Mouse (Mus musculus): Measurements from ENCODE around the gene Ddx55. TPM values are rescaled to one million over a fixed set of nuclear protein-coding genes. Genes with fewer than 3 reads are reported as not detected.

Gene Ddx55
- polyA plus RNA-seq, 1 experiment: 14.7 TPM

DNA sequence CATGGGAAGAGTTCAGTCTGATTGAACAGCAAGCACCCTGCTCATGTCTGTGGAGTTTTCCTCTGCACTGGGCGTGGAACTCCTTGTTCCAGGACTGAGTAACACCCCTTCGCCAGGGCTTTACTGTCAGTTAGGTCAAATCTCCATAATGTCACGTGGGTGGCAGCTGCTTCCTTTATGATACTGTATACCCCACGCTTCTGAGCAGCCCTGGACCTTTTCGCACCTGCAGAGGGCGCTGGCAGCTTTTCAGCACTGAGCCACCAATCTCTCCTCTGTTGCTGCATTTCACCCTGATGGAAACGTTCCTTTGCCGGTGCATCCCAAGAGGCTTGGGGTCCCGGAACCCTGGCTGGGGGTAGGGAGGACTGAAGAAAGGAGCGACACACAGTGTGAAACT is 58.3 kb downstream of the Ddx55 start:
- no peak for DNase-seq (ENCODE audit: low spot score)

- no peak for DNase-seq (ENCODE audit: low spot score)
These were observed 62.0 kb downstream of the Ddx55 start for GRCm38 (mm10) chr5:124614709-124615108.

DNA sequence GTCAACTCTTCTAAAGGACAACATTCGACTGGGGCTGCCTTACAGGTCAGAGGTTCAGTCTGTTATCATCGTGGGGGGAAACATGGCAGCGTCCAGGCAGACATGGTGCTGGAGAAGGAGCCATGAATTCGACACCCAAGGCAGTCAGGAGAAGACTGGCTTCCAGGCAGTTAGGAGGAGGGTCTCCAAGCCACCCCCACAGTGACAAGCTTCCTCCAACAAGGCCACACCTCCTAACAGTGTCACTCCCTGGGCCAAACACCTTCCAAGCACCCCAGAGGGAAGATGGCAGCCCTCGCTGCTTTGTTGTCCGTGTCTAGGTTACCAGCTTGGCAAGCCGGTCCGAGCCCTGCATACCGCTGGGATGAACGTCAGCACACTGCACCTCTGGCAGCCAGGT is 66.0 kb downstream of the Ddx55 start:
- DNase-seq (ENCODE audit: low spot score): no peak

Other genes starting within 250 kb of the Ddx55 start
- 7.2 and 7.7 TPM in 2 replicates for gene Mphosph9, start 224.9 kb upstream of the Ddx55 start, polyA plus RNA-seq (2012; rRNA removed)
- 9.1 and 9.6 TPM in 2 replicates for gene 2810006K23Rik, start 224.8 kb upstream of the Ddx55 start, polyA plus RNA-seq (2012; rRNA removed)
- 106 and 119 TPM in 2 replicates for gene Cdk2ap1, start 189.8 kb upstream of the Ddx55 start, polyA plus RNA-seq (2012; rRNA removed)
- 30.6 and 35.2 TPM in 2 replicates for gene Sbno1, start 126.9 kb upstream of the Ddx55 start, polyA plus RNA-seq (2012; rRNA removed)
- gene Kmt5a, start 112.9 kb upstream of the Ddx55 start, polyA plus RNA-seq (2012; rRNA removed): 53.7 and 62.0 TPM in 2 replicates
- gene Rilpl2, start 74.5 kb upstream of the Ddx55 start, polyA plus RNA-seq (2012; rRNA removed): 18.7 and 20.3 TPM in 2 replicates
- 7.2 and 8.8 TPM in 2 replicates for gene Snrnp35, start 69.7 kb upstream of the Ddx55 start, polyA plus RNA-seq (2012; rRNA removed)
- gene Rilpl1, start 21.5 kb upstream of the Ddx55 start, polyA plus RNA-seq (2012; rRNA removed): 17.7 and 24.6 TPM in 2 replicates
- 226 and 254 TPM in 2 replicates for gene Tmed2, start 12.2 kb upstream of the Ddx55 start, polyA plus RNA-seq (2012; rRNA removed)
- 42.0 and 46.2 TPM in 2 replicates for gene Eif2b1, start 26.3 kb downstream of the Ddx55 start, polyA plus RNA-seq (2012; rRNA removed)
- 46.2 and 58.4 TPM in 2 replicates for gene Gtf2h3, start 26.3 kb downstream of the Ddx55 start, polyA plus RNA-seq (2012; rRNA removed)
- gene Atp6v0a2, start 75.7 kb downstream of the Ddx55 start, polyA plus RNA-seq (2012; rRNA removed): 35.7 and 36.5 TPM in 2 replicates
- gene Dnah10, start 172.2 kb downstream of the Ddx55 start, polyA plus RNA-seq (2012; rRNA removed): 0.15 and 0.36 TPM in 2 replicates

All from urinary bladder, adult 2 months (tissue).